Mouse (Mus musculus) cerebellum, adult 2 months (tissue): Measurements from ENCODE around the gene Rcn1.

Experiments
- CTCF ChIP-seq: fragments of 200-500 bp; IDR thresholded peaks from 2 replicates; pipeline ENCODE4 v1.5.1; 2011; ENCODE audit warnings: low read depth, mild to moderate bottlenecking, control low read depth, low read length, moderate library complexity, borderline replicate concordance; ENCODE audit not compliant: insufficient read depth
- POLR2A ChIP-seq: fragments of 200-500 bp; IDR thresholded peaks from 2 replicates; pipeline ENCODE4 v1.6.1; 2011; ENCODE audit warnings: low read length, control low read depth, borderline replicate concordance; ENCODE audit not compliant: insufficient read depth

GRCm38 (mm10) chr2:105392514-105392913, 6.6 kb downstream of the Rcn1 start:
- TF ChIP-seq POLR2A (no peak), CTCF (no peak)
